Mouse (Mus musculus): ENCODE results near the gene F3. TPM values are rescaled to one million over a fixed set of nuclear protein-coding genes. Genes with fewer than 3 reads are reported as not detected.

The F3 gene
- 10 to 100 TPM; 19.7 to 24.8 TPM for total RNA-seq (2021)
- long read RNA-seq, experiment 1, transcript F3-201 (6 exons, 1,872 nt), result major isoform, 24 of 27 reads
- long read RNA-seq, experiment 1, partial matches to known transcripts, result 1 of 27 reads
- long read RNA-seq, experiment 1, other reads (novel, unspliced or antisense), result 2 of 27 reads
- long read RNA-seq, experiment 2, transcript F3-201 (6 exons, 1,872 nt), result major isoform, 6 of 7 reads
- long read RNA-seq, experiment 2, partial matches to known transcripts, result 0 of 7 reads
- long read RNA-seq, experiment 2, other reads (novel, unspliced or antisense), result 1 of 7 reads

- DNase-seq, result peak; percentile 80 to 85
Measured at GRCm38 (mm10) chr3:121722971-121723844, at the start of gene F3. Gene F3 (plus strand): TSS chr3:121723537.

GRCm38 (mm10) chr3:121678935-121679334 lies 44.4 kb upstream of the F3 start:
- DNase-seq, result no peak

DNA sequence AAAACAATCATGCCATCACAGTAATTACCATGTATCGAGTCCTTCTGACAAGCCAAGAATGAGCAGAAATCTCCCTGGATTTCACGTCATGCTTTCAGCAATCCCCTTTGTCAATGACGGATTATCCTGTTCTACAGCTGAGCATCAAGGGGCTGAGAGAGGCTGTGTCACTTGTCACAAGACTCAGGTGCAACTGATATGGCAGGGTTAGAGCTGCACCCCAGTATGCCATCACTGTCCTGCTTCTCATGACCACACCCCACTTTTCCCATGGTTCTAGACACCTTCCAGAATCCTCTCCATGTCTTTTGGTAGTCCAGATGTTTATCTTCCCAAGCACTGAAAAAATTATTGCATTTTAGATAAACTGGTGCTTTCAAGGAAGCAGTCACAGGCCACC lies 43.9 kb upstream of the F3 start:
- no peak for DNase-seq

- no peak for DNase-seq
Measured at GRCm38 (mm10) chr3:121680187-121680586, 43.1 kb upstream of the F3 start.

DNA sequence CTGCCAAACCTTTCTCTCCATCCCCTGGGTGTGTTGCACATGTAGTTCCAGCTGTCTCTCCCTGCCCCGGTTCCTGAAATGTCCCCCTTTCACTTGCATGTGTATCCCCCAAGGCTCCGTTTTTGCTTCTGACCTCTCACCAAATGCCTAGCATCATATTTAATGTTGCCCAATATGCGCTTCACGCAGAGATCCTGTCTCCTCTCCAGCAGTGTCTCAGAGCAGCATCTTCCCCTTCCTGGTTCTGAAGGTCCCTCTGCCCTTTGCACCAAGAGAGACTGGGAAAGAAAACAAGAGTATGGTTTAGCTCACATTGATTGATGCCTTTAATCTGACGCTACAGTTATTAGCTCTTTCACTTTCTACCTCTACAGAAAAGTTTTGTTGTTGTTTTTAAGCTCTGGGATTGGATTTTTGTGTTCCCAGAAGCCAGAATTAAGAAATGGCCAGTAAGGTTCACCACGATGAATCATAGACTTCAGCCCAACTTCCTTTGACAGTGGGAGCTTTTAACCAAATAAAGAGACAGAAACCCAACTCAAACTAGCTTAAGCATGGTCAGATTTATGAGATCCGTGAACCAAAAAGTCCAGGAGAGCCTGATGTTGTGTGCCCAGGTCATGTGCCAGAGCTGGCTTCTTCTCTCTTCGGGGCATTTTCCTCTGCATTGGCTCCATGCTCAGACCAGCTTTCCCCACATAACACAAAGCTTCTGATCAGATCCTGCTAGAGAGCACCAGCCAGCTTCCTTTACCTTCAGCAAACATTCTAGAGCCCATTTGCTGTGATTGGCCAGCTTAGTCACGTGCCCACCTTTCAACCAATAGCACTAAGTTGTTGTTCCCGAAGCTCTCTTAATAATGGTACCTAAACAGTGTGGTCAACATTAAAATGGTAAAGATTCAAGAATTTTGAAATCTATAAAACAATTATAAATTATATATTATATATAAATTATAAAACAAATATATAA lies 40.6 kb upstream of the F3 start:
- peak in 1 of 2 experiments; percentile 15 for DNase-seq

DNA sequence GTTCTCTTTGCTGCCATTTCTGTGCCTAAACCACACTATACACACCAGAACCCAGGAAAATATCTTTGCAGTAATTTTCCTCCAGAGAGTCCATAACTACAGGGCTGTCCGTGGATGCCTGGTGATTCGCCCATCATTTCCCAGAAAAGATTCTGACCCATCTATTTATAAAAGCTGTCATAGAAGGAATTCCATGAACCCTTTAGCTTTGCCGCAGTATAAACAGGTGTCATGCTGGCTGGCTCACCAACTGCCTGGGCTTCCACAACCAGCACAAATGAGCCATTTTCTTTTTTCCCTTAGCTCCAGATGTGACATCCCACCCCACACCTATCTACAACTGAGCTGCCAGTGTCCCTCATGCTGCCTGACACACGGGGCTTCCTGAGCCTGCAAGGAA lies 38.8 kb upstream of the F3 start:
- no peak for DNase-seq

GRCm38 (mm10) chr3:121684963-121685362 lies 38.4 kb upstream of the F3 start:
- no peak for DNase-seq

- no peak for DNase-seq
Measured at GRCm38 (mm10) chr3:121685985-121686384, 37.4 kb upstream of the F3 start.

GRCm38 (mm10) chr3:121686408-121686911 lies 36.9 kb upstream of the F3 start:
- DNase-seq, result no peak

- no peak for DNase-seq
Measured at GRCm38 (mm10) chr3:121687741-121688140, 35.6 kb upstream of the F3 start.

DNA sequence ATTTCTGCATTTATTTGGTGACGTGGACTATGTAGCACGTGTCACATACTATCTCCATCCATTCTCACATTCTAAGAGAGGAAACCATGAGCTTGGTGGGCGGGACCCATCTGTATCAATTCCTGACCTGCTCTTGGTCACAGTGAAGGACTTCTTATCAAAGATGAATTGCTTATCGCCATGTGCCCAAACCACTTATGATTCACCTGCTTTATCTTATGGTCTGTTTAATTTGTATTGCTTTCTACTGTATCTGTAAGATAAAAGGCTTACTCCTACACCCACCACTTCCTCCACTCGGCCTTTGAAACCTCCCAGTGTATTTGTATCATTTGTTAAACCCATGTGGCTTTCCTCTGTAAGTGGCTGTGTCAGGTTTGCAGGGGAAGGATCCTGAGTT lies 34.3 kb upstream of the F3 start:
- no peak for DNase-seq

- no peak for DNase-seq
Measured at GRCm38 (mm10) chr3:121689697-121690096, 33.6 kb upstream of the F3 start.

DNA sequence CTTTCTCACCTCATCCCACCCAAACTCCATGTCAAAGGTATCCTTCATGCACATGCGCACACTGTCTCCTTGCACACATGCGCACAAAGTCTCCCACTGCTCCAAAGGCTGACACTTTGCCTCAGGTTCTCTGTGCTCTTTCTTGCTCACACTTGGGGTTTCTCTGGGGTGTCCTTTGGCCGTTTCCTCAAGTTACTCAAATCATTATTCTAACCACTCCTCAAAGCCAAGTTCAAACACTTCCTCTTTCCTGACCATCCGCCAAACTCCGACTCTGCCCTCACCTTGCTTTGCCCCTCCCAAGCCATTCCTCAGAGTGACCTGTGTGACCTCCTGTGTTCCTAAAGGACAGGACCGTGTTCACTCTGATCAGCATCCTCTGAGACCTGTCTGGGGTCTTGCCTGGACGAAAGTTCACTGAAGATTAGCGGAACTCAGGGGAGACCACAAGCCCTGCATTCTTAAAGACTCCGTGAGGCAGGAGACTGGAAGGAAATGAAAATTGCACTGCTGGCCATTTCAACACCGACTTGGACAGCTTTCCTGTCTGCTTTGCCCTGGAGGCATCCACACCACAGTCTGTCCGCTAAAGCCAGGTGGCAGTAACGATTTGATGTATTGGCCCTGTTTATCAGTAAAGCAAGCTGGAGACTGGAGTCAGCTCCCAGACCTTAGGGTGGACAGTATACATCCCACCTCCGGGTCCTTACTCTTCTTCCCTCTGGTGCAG lies 30.2 kb upstream of the F3 start:
- peak in 1 of 2 experiments; percentile 14 for DNase-seq

DNA sequence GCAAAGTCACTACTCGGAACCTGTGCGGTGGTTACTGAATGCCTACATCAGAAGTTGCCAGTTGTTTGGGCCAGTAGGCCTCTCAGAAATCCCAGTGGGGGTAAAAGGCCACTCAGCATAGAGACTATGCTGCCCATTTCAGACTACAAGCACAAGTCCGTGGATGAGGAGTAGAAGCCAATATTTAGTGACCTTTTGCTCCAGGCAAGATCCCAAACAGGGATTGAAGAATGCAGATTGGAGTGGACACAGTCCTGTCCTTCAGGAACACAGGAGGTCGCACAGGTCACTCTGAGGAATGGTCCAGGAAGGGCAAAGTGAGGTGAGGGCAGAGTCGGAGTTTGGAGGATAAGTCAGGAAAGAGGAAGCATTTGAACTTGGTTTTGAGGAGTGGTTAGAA lies 29.6 kb upstream of the F3 start:
- DNase-seq, result no peak

GRCm38 (mm10) chr3:121697169-121697568 lies 26.2 kb upstream of the F3 start:
- DNase-seq, result peak in 1 of 2 experiments; percentile 31

- no peak for DNase-seq
Measured at GRCm38 (mm10) chr3:121699401-121699800, 23.9 kb upstream of the F3 start.

DNA sequence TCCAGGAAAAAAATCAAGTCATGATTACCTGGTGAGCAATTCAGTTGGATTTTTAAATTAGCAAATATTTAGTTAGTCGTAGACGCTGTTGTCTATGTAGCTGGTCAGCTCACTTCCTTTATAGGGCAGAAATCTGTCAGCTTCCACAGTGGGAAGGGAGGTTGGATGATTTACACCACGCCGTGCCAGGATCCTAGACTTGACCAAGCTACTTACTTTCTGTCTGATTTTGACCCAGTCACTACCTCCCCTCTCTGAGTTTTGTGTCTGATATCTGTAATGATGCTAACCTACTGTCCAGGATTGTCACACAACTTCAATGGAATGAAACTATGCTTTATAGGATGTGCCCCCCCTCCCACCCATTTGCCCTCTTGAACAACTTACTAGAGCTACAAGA lies 23.5 kb upstream of the F3 start:
- DNase-seq, result no peak

DNA sequence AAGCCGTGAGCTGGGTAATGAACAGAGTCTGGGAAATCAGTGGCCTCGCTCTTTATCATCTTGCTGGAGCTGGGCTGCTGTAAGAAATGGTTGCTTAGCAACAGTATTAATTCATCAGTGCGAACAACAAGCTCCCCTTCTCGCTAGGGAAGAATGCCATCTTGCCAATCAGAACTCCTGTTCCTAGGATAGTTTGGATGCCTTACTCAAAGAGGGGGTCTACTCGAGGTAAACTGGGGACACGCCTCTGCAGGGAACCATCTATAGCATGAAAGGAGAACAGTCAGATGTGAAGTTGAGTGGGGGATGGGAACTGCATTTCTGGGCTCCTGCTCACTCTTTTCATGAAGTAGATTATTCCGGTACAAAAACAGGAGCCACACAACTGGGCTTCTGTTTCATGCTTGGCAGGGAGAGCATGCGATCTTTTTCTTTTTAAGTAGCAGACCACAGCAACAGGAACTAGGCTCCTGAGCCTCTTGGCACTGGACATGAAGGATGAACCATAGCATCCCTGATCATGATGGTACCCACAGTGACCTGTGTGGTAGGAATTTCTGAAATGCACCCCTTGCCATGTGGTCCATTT lies 22.9 kb upstream of the F3 start:
- no peak for DNase-seq

- DNase-seq, result no peak
Measured at GRCm38 (mm10) chr3:121703155-121703879, 20.0 kb upstream of the F3 start.

GRCm38 (mm10) chr3:121703880-121704243 lies 19.5 kb upstream of the F3 start:
- no peak for DNase-seq

Data from heart, adult 18-20 months (tissue).